Mouse (Mus musculus): ENCODE data around the gene Ttll10.

DNA sequence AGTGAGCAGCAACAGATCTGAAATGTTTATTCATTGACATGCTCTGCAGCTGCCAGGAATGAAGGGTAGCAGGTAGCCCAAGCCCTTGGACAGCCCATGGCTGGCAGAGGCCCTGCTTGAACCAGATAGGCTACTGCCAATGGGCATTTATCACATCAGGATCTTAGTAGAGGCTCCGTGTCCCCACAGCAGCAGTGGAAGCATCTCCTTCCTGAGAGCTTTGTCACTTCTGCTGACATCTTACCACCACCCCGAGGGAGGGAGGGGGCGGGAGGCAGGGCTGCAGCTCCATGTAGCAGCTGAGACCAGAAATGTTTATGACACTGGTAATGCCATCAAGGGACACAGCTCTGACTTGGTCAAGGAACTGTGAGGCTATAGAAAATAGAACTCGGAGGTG is 26.4 kb downstream of the Ttll10 start:
- TF ChIP-seq CTCF (IDR thresholded peaks at IDR 0.05; ENCODE audit: low read depth): no peak
- TF ChIP-seq EP300 (IDR thresholded peaks at IDR 0.05; ENCODE audit: low read depth): no peak
